Mouse (Mus musculus) large intestine, adult 2 months (tissue): ENCODE measurements around the gene Iqcg. TPM values are rescaled to one million over a fixed set of nuclear protein-coding genes. Genes with fewer than 3 reads are reported as not detected.

Experiments
- DNase-seq: peaks from one replicate; pipeline ENCODE4 v3.0.0-alpha.2; 2012; ENCODE audit warnings: low read depth, low spot score
- WGBS: fragments of 180-500 bp; shearing (Covaris S2); methylation state at CpG from one replicate; pipeline ENCODE4 v1.1.7; 2018; 5-methylcytosine and 5-hydroxymethylcytosine counted together
- polyA plus RNA-seq: library from polyadenylated mRNA; depleted of rRNA; stranded (reverse); fragments of >200 nt; gene quantifications from 2 replicates; pipeline ENCODE4 v1.2.3, GENCODE M21; 2012; rRNA removed

The Iqcg gene
- polyA plus RNA-seq, 1 experiment, result 0.40 TPM

DNA sequence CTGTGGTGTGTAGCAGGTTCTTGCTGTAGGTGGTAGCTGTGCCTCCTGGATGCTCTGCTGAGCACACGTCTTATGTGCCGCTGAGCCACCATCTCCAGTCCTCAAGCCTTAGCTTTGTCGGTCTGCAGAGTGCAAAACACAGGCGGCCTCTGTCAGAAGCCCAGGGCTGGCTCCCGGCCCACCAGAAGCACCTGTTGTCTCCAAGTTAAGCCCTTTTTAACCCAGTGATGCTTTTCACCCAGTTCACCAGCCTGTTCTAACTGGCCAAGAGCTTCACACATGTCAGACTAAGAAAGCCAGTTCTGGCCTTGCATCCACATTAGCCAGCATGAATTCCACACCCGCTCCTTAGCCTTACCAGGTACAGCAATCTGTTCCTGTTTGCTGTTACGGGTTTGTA, 49.1 kb downstream of the Iqcg start:
- 85% methylated on average over 7 of the region's 7 CpGs for WGBS
- DNase-seq, result no peak

DNA sequence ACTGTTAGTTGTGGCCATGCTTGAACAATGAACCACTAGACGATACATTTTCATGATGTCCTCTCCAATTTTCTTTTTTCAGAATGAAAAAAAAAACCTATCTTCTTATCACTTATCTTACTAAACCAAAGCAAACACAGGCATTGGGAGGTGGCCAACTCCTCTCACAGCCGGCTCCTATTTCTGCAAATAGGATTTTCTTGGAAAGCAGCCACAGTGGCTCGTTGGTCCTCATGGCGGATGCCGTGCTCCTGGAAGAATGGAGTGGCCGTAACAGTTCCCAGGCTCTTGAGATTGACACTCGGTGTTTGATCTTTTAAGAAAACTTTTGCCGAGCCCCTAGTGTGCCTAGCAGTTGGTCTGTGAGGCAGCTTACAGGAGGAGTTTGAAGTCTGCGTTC, 50.8 kb downstream of the Iqcg start:
- peak; percentile 39 for DNase-seq
- WGBS, result 16% methylated on average over 9 of the region's 9 CpGs

GRCm38 (mm10) chr16:32992158-32992557, 63.9 kb downstream of the Iqcg start:
- 88% methylated on average over 5 of the region's 5 CpGs for WGBS
- DNase-seq, result no peak

DNA sequence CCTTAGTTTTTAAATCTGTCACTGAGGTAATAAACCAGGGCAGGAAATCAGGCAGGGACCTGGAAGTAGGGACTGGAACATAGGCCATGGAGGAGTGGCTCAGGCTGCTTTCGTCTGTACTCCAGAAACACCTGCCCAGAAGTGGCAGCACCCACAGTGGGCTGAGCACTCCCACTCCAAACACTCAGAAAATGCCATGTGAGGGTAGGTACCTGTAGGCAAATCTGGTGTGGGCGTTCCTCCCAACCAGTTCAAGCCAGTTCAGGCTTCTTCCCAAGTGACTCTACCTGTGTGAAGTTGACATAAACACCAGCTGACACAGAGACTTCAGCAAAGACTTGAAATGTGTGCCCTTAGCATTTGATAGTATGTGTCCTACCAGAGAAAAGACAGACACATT, 71.4 kb downstream of the Iqcg start:
- no peak for DNase-seq
- WGBS, result 73% methylated on average over 2 of the region's 2 CpGs

GRCm38 (mm10) chr16:32981405-32981804, 74.6 kb downstream of the Iqcg start:
- 91% methylated on average over 4 of the region's 4 CpGs for WGBS
- DNase-seq, result no peak

DNA sequence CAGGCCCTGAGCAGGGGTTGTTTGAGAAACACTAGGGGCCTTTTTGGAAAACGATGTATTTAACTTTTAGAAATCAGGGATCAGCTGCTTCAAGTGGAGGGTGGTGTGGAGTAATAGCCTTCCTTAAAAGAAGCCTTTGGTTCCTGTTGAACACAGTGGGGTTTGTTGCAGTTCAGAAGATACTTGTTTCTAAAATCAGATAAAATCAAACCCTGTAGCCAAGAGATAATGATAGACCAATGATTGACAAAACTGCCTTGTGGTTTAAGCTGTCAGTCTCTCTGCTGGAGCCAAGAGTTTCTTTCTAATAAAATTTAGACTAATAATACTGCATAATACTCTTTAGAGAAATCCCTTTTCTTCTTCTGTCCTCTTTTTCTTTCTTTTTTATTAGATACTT, 75.8 kb downstream of the Iqcg start:
- no peak for DNase-seq
- WGBS, result 69% methylated on average over 1 of the region's 1 CpGs

- WGBS, result 77% methylated on average over 2 of the region's 2 CpGs
- DNase-seq, result no peak
Measured at GRCm38 (mm10) chr16:32973047-32973446, 83.0 kb downstream of the Iqcg start.

GRCm38 (mm10) chr16:32972535-32972934, 83.5 kb downstream of the Iqcg start:
- WGBS, result 69% methylated on average over 5 of the region's 5 CpGs
- no peak for DNase-seq

Other genes starting within 250 kb of the Iqcg start
- gene Smbd1, start 245.7 kb downstream of the Iqcg start, polyA plus RNA-seq, result 1.6 and 2.7 TPM in 2 replicates
- gene Fyttd1, start 178.7 kb downstream of the Iqcg start, polyA plus RNA-seq, result 4.8 and 5.0 TPM in 2 replicates
- gene Rubcn, start 178.5 kb downstream of the Iqcg start, polyA plus RNA-seq, result 21.7 and 28.2 TPM in 2 replicates
- 9.1 and 18.5 TPM in 2 replicates for gene Lrch3, start 142.1 kb downstream of the Iqcg start, polyA plus RNA-seq
- gene Rpl35a, start 235 bp upstream of the Iqcg start, polyA plus RNA-seq, result 425 and 427 TPM in 2 replicates
- 1.0 and 3.2 TPM in 2 replicates for gene Lmln, start 6.3 kb upstream of the Iqcg start, polyA plus RNA-seq
- 8.2 and 11.2 TPM in 2 replicates for gene Osbpl11, start 128.9 kb upstream of the Iqcg start, polyA plus RNA-seq
- 14.5 and 15.2 TPM in 2 replicates for gene Snx4, start 195.2 kb upstream of the Iqcg start, polyA plus RNA-seq